Mouse (Mus musculus): ENCODE measurements around the gene Kcnj2. TPM values are rescaled to one million over a fixed set of nuclear protein-coding genes. Genes with fewer than 3 reads are reported as not detected.

The Kcnj2 gene
- polyA plus RNA-seq, 1 experiment from 2014 or later: 2.2 TPM

- Histone ChIP-seq H3K36me3 (ENCODE audit: insufficient read depth, low read length) (no peaks in the 10 kb centered on the region), H3K27ac (ENCODE audit: low read length) (no peak overlapping the region), H3K4me2 (replicated peaks; ENCODE audit: low read depth, low read length) (no peak overlapping the region), H3K4me3 (ENCODE audit: low read depth, low read length) (no peak overlapping the region), H3K9me3 (ENCODE audit: low read length) (no peaks in the 10 kb centered on the region), H3K9ac (replicated peaks; ENCODE audit: low read depth) (no peak overlapping the region), H3K27me3 (replicated peaks; ENCODE audit: insufficient read depth, low read length) (no peaks in the 10 kb centered on the region), H3K4me1 (ENCODE audit: insufficient read depth, low read depth, low read length) (no peaks in the 10 kb centered on the region)
- no peak for TF ChIP-seq EP300 (IDR thresholded peaks at IDR 0.05)
- TF ChIP-seq CTCF (IDR thresholded peaks at IDR 0.05): no peak
- ATAC-seq: no peak
- no peak for DNase-seq (ENCODE audit: low spot score)
- WGBS: 81% methylated on average over 5 of the region's 5 CpGs
Measured at GRCm38 (mm10) chr11:111125963-111126362, 60.0 kb downstream of the Kcnj2 start.

Other genes starting within 250 kb of the Kcnj2 start
- not detected in 2 replicates for gene Kcnj16, start 98.1 kb upstream of the Kcnj2 start, polyA plus RNA-seq (2015; fragmentation: Nextera tagmentation; extraction: Ambion mirVana)

All from lung, postnatal 0 days (tissue).